Mouse (Mus musculus) hindlimb bud, embryonic 11.5 days (tissue): ENCODE data around the gene Fgf11.
A peak's percentile ranks its signal among the peaks of the same experiment; 100 is the strongest.

ENCODE experiments used
- DNase-seq: peaks from one replicate; pipeline ENCODE4 v3.0.0-alpha.2; 2012; ENCODE audit warnings: low read depth, low spot score; ENCODE audit errors: extremely low spot score

The Fgf11 gene

DNA sequence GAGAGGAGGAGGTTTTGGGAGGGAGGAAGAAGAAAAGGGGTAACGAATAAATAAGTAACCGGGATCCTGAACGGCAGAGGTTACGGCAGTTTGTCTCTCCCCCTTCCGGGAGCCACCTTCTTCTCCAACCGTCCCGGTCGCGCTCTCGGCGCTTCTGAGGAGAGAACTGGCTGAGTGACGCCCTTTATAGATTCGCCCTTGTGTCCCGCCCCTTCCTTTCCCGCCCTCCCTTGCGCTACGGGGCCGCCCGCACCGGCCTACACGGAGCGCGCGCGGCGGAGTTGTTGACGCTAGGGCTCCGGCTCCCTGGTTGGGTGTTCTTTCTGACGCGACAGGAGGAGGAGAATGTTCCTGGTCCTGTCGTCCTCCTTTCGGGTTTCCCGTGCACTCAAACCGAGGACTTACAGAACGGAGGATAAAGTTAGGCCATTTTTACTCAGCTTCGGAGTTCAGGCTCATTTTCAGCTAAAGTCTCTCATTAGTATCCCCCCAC, 43.1 kb downstream of the Fgf11 start, which contains the start of gene Polr2a:
Polr2a (minus strand) TSS at position 160 of the 493 bp plus-strand sequence.
- peak; percentile 99 for DNase-seq

DNA sequence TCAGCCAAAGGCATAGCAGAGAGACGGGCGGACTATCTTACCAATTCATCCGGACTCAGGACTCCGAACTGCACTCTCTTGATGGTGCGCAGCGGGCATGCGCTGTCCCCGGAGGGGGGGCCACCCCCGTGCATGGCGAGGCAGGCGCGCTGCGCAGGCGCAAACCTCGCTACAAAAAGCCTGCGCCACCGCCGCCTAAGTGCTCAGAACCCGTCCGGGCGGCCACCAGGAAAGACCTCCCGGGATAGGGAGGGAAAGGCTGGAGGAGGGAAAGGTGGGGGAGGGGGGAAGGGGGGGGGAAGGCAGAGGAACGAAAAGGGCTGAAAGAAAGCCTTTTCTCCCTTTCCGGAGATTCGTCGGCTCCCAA, 43.6 kb downstream of the Fgf11 start:
- DNase-seq = peak; percentile 74

DNA sequence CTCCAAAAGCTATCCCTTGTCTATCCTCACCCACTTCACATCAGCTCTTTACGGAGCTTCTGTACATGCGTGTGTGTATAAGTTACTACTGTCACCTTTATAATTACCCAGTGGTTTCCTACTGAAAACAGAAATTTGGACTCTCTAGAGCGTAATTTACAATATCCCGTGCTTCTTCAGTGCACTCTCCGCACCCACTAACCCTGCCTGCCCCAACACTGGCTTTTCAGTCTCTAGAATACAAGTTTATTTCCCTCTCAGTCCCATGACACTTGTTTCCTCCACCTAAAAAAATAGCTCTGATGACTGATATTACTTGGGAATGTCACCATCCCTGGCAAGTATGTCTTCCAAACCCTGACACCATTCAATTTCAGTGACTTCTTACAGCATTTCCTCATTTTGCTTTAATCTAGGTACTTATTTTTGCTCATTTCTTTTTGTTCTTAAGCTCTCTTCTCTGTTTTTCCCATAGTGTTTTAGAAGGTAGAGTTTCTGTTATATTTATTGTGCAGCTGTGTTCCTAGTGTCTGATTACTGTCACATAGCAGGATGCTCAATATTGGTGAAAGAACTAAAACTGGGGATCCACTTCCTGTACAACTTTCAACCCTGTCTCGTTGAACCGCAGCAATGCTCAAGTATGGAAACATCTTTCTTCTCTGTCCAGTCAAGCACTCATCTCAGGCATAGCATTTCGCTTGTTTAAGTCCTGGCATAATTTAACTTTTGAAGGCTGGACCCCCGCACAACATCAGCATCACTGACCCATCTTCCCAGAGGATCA, 44.2 kb downstream of the Fgf11 start:
- DNase-seq = no peak

- no peak for DNase-seq
Measured at GRCm38 (mm10) chr11:69754701-69755100, 47.0 kb downstream of the Fgf11 start.

DNA sequence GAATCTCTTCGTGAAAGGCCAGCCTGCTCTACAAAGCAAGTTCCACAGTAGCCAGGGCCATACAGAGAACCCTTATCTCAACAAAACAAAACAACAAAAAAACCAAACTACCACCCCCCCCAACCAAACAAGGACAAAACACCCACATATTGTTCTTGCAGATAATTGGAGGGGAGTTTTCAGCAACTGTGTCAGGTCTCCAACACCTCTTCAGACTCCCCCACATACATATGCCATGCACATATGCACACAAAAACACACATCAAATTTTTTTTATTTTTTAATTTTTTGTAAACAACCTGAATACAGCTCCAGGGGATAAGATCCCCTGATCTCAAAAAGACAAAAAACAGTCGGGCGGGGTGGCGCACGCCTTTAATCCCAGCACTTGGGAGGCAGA, 47.4 kb downstream of the Fgf11 start:
- DNase-seq = no peak

- DNase-seq = no peak
Measured at GRCm38 (mm10) chr11:69752686-69753085, 49.0 kb downstream of the Fgf11 start.

GRCm38 (mm10) chr11:69751635-69752034, 50.0 kb downstream of the Fgf11 start:
- no peak for DNase-seq
